Mouse (Mus musculus) fibroblast of lung, adult 2 months (primary cell): ENCODE results near the gene Tctn1.

Experiments
- DNase-seq: peaks from one replicate; pipeline ENCODE4 v3.0.0-alpha.2; 2011; ENCODE audit warnings: low read depth

The Tctn1 gene

GRCm38 (mm10) chr5:122285767-122286150, 21.5 kb upstream of the Tctn1 start:
- no peak for DNase-seq

GRCm38 (mm10) chr5:122285029-122285766, 20.9 kb upstream of the Tctn1 start:
- no peak for DNase-seq

DNA sequence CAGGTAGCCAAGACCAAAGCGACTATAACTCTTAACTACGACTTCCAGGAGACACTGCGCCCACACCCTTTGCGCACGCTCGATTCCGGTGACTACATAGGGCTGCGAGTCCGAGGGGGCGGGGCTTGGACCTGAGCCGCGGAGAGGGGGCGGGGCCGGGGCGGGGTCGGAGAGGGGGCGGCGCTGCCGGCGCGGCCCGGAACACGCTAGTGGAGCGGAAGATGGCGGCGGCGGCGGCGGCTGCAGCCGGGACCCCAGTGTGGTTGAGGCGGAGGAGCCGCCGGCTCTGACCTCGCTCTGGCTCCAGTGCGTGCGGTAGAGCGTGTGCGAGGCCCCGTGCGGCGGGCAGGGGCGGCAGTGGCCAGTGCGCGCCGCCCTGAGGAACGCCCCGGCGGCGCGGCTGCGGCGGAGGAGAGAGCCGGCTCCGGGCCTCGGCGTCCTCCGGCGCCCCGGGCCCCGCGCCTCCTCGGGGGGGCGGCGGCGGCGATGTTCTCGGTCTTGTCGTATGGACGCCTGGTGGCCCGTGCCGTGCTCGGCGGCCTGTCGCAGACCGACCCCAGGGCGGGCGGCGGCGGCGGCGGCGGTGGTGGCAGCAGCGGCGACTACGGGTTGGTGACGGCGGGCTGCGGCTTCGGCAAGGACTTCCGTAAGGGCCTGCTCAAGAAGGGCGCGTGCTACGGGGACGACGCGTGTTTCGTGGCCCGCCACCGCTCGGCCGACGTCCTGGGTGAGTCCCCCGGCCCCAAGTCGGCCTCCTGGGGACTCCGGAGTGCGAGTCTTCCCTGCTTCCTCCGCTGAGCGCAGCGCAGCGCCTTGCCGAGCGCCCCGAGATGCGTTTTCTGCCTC, 20.1 kb upstream of the Tctn1 start, which contains the start of gene Pptc7:
Gene Pptc7 (plus strand): TSS at position 183 of the 846 bp plus-strand sequence.
- DNase-seq = no peak

DNA sequence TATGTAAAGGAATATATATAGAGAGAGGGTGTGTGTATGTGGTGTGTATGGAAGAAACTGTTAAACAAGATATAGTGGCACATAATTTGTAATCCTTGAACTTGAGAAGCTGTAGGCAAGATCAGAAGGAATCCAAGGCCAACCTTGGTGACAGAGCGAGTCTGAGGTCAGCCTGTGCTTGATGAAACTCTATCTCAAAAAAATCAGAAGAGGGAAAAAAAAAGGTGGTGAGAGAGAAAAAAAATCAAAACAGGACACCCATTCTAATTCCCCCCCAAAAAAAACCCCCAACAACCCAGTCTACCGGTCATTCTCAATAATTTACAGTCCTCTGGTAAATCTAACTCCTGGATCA, 19.5 kb upstream of the Tctn1 start:
- DNase-seq = no peak

GRCm38 (mm10) chr5:122280827-122281462, 16.7 kb upstream of the Tctn1 start:
- no peak for DNase-seq

DNA sequence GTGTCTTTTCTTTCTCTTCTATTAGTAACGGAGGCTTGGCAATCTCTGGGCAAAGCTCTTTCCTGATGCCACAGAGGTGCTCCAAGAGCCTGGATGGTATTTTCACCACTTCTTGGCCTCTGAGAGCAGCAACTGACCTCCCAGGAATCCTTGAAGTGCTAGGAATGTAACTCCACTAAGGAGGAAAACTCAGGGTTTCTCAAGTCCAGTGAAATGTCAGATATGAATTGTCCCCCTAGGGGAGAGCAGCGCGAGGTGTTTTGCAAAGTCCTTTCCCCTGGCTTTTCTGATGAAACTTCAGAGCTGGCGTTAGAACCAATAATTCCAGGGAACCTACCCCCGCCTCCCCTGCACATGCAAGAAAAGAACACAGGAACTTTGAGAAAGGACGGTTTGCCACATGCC, 16.2 kb upstream of the Tctn1 start:
- DNase-seq = no peak

DNA sequence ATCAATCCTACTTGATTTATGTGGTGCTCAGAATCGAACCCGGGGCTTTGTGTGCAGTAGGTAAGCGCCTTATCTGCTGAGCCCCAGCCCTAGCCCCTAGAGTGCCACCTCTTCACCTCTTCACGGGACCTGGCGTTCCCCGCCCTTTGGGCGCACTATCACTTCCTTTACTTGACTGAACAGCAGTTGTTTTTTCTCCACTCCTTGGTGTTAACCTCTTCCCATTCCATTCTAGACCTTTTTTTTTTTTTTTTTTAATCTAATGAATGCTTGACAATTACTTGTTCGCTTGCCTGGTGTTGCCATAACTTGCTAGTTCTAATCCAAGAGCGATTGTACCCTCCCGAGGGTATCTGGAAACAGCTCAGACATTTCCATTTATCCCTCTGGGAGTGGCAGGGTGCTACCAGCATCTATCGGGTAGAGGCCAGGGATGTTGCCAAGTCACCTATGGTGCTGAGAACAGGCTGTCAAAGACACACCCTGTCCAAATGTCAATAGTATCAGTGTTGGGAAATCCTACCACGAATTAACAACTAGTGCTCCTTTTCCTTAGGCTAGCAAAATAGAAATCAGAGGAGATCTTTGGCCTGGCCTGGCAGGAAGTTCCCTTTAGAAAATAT, 15.7 kb upstream of the Tctn1 start:
- no peak for DNase-seq

DNA sequence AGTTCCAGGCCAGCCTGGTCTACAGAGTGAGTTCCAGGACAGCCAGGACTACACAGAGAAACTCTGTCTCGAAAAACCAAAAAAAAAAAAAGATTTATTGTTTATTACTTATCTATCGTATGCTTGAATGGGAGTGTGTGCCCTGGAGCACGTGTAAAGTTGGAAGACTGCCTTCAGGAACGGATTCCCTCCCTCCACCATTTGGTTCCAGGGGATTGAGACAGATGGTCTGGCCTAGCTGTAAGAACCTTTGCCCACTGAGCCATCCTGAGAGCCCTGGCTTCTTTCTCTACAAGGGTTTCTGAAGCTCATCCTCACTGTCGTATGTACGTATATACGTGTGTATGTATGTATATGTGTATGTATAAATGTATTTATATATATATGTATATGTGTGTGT, 14.7 kb upstream of the Tctn1 start:
- DNase-seq = no peak

DNA sequence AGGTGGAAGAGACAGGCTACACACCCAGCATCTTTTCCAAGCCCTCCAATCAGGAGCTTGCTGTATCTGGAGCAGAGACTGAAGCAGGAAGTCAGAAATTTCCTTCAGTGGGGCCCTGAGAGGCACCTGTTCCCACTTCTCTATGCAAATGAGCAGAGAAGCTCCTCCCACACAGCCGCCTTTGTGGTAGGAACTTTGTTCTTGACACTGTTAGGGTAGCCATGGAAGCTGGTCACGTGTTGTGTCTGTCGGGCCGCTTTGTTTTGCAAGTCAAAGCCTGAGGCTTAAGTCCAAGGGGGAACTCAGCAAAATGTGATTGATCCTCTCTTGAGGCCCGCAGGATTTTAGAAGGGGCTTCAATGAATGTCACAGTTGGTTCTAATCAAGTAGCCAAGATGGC, 10.5 kb upstream of the Tctn1 start:
- no peak for DNase-seq

- no peak for DNase-seq
Measured at GRCm38 (mm10) chr5:122272821-122273220, 8.6 kb upstream of the Tctn1 start.

- no peak for DNase-seq
Measured at GRCm38 (mm10) chr5:122268858-122269604, 4.8 kb upstream of the Tctn1 start.

GRCm38 (mm10) chr5:122267899-122268298, 3.6 kb upstream of the Tctn1 start:
- no peak for DNase-seq

DNA sequence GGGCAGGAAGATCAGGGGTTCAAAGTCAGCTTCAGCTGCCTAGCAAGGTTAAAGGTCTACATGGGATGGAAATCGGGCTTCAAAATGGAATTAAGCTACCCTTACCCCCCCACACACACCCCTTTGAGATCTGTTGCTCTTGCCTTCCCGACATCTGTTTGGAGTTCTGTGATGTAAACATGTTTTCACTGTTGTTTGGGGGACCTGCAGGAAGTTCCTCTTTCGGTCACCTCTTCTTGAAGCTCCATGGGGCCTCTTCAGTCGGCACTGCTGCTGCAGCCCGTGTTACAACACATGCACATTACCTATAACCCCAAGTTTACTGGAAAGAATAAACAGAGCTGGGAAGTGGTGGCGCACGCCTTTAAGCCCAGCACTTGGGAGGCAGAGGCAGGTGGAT, 2.9 kb upstream of the Tctn1 start:
- DNase-seq = no peak

GRCm38 (mm10) chr5:122265942-122266341, 1.7 kb upstream of the Tctn1 start:
- DNase-seq = no peak

GRCm38 (mm10) chr5:122265187-122265586, 927 bp upstream of the Tctn1 start:
- no peak for DNase-seq

DNA sequence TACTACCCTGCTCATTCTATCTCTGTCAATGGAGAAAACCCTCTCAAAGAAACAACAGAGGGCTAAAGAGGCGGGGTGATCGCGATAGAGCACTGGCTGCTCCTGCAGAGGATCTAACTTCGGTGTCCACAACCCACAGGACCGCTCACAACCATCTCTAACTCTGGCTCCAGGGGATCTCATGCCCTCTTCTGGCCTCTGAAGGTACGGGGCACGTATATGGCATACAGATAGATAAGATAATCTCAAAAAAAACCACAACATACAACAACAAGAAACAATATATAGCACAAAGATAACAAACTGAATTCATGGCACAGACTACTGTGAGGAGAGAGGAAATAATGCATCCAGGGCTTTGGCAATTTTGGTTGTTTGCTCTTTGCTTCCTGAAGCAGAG, 2.2 kb downstream of the Tctn1 start:
- no peak for DNase-seq

- no peak for DNase-seq
Measured at GRCm38 (mm10) chr5:122258027-122258741, 6.1 kb downstream of the Tctn1 start.

- DNase-seq = no peak
Measured at GRCm38 (mm10) chr5:122251895-122252606, 12.2 kb downstream of the Tctn1 start.

- DNase-seq = no peak
Measured at GRCm38 (mm10) chr5:122249281-122249680, 15.0 kb downstream of the Tctn1 start.

- no peak for DNase-seq
Measured at GRCm38 (mm10) chr5:122247934-122248333, 16.3 kb downstream of the Tctn1 start.
